Mouse (Mus musculus) kidney, postnatal 0 days (tissue): ENCODE data around the gene Cdk1. TPM values are rescaled to one million over a fixed set of nuclear protein-coding genes. Genes with fewer than 3 reads are reported as not detected.
A peak's percentile ranks its signal among the peaks of the same experiment; 100 is the strongest.

Experiments used
- ATAC-seq: fragments of 200-750 bp; cut with Nextera tagmentation; replicated peaks from 2 replicates; pipeline ENCODE4 v1.8.0; 2017; ENCODE audit warnings: low read depth, moderate number of reproducible peaks, moderate TSS enrichment, moderate library complexity; ENCODE audit not compliant: low FRiP score
- DNase-seq: peaks from one replicate; pipeline ENCODE4 v3.0.0-alpha.2; 2016; ENCODE audit warnings: low spot score
- H3K27ac ChIP-seq: fragments of 300-500 bp; sonication (generic); 2 replicates; pipeline ENCODE4 v1.5.1; 2014; ENCODE audit warnings: mild to moderate bottlenecking
- H3K27me3 ChIP-seq: fragments of 300-500 bp; sonication (generic); 2 replicates; pipeline ENCODE4 v1.6.1; 2014; ENCODE audit warnings: low read length, mixed read lengths; ENCODE audit not compliant: insufficient read depth
- H3K36me3 ChIP-seq: fragments of 300-500 bp; sonication (generic); 2 replicates; pipeline ENCODE4 v1.6.1; 2014; ENCODE audit warnings: low read length, mixed read lengths; ENCODE audit not compliant: insufficient read depth
- H3K4me1 ChIP-seq: fragments of 300-500 bp; sonication (generic); replicated peaks from 2 replicates; pipeline ENCODE4 v1.6.1; 2014; ENCODE audit warnings: antibody characterized with exemption, low read length, mixed read lengths; ENCODE audit not compliant: insufficient read depth
- H3K4me2 ChIP-seq: fragments of 300-500 bp; sonication (generic); 2 replicates; pipeline ENCODE4 v1.6.1; 2014; ENCODE audit warnings: mild to moderate bottlenecking, low read length, moderate library complexity, mixed read lengths
- H3K4me3 ChIP-seq: fragments of 300-500 bp; sonication (generic); replicated peaks from 2 replicates; pipeline ENCODE4 v1.5.1; 2014; ENCODE audit warnings: low read depth, low read length
- H3K9ac ChIP-seq: fragments of 300-500 bp; sonication (generic); 2 replicates; pipeline ENCODE4 v1.6.1; 2014; ENCODE audit warnings: low read depth, low read length
- H3K9me3 ChIP-seq: fragments of 300-500 bp; sonication (generic); replicated peaks from 2 replicates; pipeline ENCODE4 v1.6.1; 2016; ENCODE audit warnings: low read length, inconsistent platforms, mixed read lengths
- CTCF ChIP-seq: IDR thresholded peaks from 2 replicates; pipeline ENCODE4 v1.5.1; 2016; ENCODE audit warnings: antibody characterized with exemption, low read depth, mild to moderate bottlenecking, moderate library complexity
- WGBS: fragments of 180-500 bp; shearing (Covaris S2); extraction: QIAGEN DNeasy Blood & Tissue Kit; methylation state at CpG from one replicate; pipeline ENCODE4 v1.1.7; 2014; 5-methylcytosine and 5-hydroxymethylcytosine counted together
- polyA plus RNA-seq: library from polyadenylated mRNA; unstranded; fragments of >200 nt; fragmentation: Nextera tagmentation; extraction: Ambion mirVana; gene quantifications from 2 replicates; pipeline ENCODE4 v1.2.1, GENCODE M21; 2015

Cdk1 gene
- polyA plus RNA-seq, 1 experiment from 2014 or later, result 230 TPM

DNA sequence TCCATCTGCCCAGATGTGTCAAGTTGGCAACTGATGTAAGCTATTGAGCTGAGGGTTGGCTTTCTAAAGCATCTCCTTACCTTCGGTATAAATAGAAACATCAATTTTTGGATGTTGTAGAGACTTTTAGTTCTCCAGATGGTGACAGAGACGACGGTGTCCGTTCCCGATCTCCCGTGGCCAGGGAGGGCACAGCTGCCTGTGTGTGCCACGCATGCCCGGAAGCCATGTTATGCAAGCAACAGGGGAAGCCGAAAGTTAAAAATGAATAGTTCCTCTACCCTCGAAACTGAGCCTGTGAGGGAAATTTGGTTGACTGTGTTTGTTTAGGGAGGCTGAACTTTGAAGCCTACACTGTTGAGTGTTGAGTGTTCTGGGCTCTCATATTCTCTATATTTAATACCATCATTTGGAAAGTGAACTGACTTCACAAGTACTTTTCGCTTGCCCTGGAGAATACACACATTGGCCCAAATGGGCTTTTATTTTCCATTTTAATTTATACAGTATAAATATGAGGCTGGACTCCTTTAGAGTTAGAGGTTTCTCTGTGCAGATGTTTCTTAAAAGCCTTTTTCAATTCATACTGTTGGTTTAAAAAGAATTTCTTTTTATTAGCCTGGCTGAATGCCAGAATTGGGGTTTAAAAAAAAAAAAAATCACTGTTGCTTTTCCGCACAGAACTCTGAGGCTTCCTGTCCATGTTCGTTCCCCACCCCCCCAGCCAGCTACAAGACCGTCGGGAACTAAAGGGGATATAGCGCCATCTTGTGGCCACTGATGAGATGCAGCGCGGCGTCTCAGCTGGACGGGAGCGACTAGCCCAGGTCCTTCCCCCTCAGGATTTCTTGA is 31.8 kb downstream of the Cdk1 start:
- peak; percentile 98 for TF ChIP-seq CTCF
- Histone ChIP-seq H3K27me3 (no peaks in the 10 kb centered on the region), H3K36me3 (no peaks in the 10 kb centered on the region), H3K27ac (no peak overlapping the region), H3K4me3 (peak overlapping the region; percentile 16), H3K9ac (peak overlapping the region; percentile 37; the same call in 1 of the 2 replicates), H3K4me1 (no peaks in the 10 kb centered on the region), H3K9me3 (no peaks in the 10 kb centered on the region), H3K4me2 (peak overlapping the region; percentile 58)
- 41% methylated on average over 21 of the region's 21 CpGs for WGBS
- ATAC-seq (peak; percentile 87), DNase-seq (peak; percentile 95)

- no peak for TF ChIP-seq CTCF
- no peak overlapping the region for H3K4me2 ChIP-seq
- 90% methylated on average over 11 of the region's 11 CpGs for WGBS
- H3K27ac ChIP-seq, result no peak overlapping the region
- no peaks in the 10 kb centered on the region for H3K4me1 ChIP-seq
- H3K9me3 ChIP-seq, result no peaks in the 10 kb centered on the region
- H3K4me3 ChIP-seq, result no peak overlapping the region
- no peak overlapping the region for H3K9ac ChIP-seq
- DNase-seq, result no peak
- no peaks in the 10 kb centered on the region for H3K27me3 ChIP-seq
- ATAC-seq, result no peak
- H3K36me3 ChIP-seq, result no peaks in the 10 kb centered on the region
Observed at GRCm38 (mm10) chr10:69318514-69318913, 34.2 kb downstream of the Cdk1 start.

DNA sequence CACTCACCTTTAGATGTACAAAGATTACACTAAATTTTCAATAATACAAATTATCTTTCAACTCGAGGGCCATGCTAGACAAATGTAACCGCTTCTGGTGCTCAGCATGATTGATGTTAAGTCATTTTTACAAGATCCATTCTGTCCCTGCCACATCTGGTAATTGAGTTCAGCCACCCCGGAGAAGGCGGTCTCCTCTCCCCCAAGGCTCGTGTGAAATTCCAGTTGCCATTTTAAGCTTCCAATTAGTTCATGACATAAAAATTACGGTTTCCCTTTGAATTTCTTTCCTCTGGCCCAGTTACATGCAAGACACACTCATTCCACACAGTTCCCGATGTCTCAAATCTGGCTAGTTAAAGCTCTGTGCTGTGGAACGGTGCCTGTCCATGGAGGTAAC is 38.8 kb downstream of the Cdk1 start:
- H3K27ac ChIP-seq, result no peak overlapping the region
- H3K4me1 ChIP-seq, result no peaks in the 10 kb centered on the region
- DNase-seq, result peak; percentile 19
- no peak overlapping the region for H3K9ac ChIP-seq
- no peak for ATAC-seq
- 55% methylated on average over 8 of the region's 8 CpGs for WGBS
- no peaks in the 10 kb centered on the region for H3K27me3 ChIP-seq
- TF ChIP-seq CTCF, result no peak
- no peak overlapping the region for H3K4me2 ChIP-seq
- no peaks in the 10 kb centered on the region for H3K36me3 ChIP-seq
- H3K4me3 ChIP-seq, result no peak overlapping the region
- H3K9me3 ChIP-seq, result no peaks in the 10 kb centered on the region

- H3K4me2 ChIP-seq, result no peak overlapping the region
- no peak overlapping the region for H3K4me3 ChIP-seq
- no peak overlapping the region for H3K9ac ChIP-seq
- TF ChIP-seq CTCF, result no peak
- ATAC-seq (no peak), DNase-seq (no peak)
- no peaks in the 10 kb centered on the region for H3K4me1 ChIP-seq
- H3K27me3 ChIP-seq, result no peaks in the 10 kb centered on the region
- H3K9me3 ChIP-seq, result no peaks in the 10 kb centered on the region
- H3K36me3 ChIP-seq, result no peaks in the 10 kb centered on the region
- WGBS, result 74% methylated on average over 16 of the region's 16 CpGs
- H3K27ac ChIP-seq, result no peak overlapping the region
Observed at GRCm38 (mm10) chr10:69311867-69312266, 40.9 kb downstream of the Cdk1 start.

- DNase-seq (no peak), ATAC-seq (no peak)
- Histone ChIP-seq H3K4me3 (no peak overlapping the region), H3K27ac (no peak overlapping the region), H3K27me3 (no peaks in the 10 kb centered on the region), H3K9me3 (no peaks in the 10 kb centered on the region), H3K4me1 (peaks cover 11% of the 10 kb centered on the region; the same call in 1 of the 2 replicates), H3K9ac (no peak overlapping the region), H3K4me2 (no peak overlapping the region), H3K36me3 (no peaks in the 10 kb centered on the region)
- no peak for TF ChIP-seq CTCF
- WGBS, result 35% methylated on average over 5 of the region's 5 CpGs
Observed at GRCm38 (mm10) chr10:69309109-69309508, 43.6 kb downstream of the Cdk1 start.

GRCm38 (mm10) chr10:69307067-69307466 is 45.7 kb downstream of the Cdk1 start:
- no peak; the same call in 1 of the 2 replicates for ATAC-seq
- WGBS, result 41% methylated on average over 5 of the region's 5 CpGs
- H3K27ac ChIP-seq, result no peak overlapping the region

More at GRCm38 (mm10) chr10:69307067-69307466, 45.7 kb downstream of the Cdk1 start:
- Histone ChIP-seq H3K4me2 (no peak overlapping the region), H3K9ac (no peak overlapping the region), H3K27me3 (no peaks in the 10 kb centered on the region), H3K36me3 (no peaks in the 10 kb centered on the region), H3K4me3 (no peak overlapping the region), H3K9me3 (no peaks in the 10 kb centered on the region), H3K4me1 (peaks cover 11% of the 10 kb centered on the region; the same call in 1 of the 2 replicates)
- peak; percentile 92 for DNase-seq
- peak; percentile 90 for TF ChIP-seq CTCF
